Mouse (Mus musculus) monocyte, adult 5-6 weeks (primary cell): Measurements from ENCODE around the gene Fpr2. TPM values are rescaled to one million over a fixed set of nuclear protein-coding genes. Genes with fewer than 3 reads are reported as not detected.
"Not testable (repeated sequence)": the region's sequence is repeated elsewhere in the genome, so short reads cannot be mapped to it uniquely, and the experiment has no call there.

Experiments used
- ATAC-seq: fragments of 153-309, 156-312 bp; replicated peaks from 2 replicates; pipeline ENCODE4 v1.8.0; 2017; ENCODE audit warnings: mild to moderate bottlenecking; ENCODE audit not compliant: low TSS enrichment, insufficient number of reproducible peaks, severe bottlenecking, poor library complexity, low FRiP score
- total RNA-seq: library from RNA; stranded (forward); fragments of 200-1000, 200-491, 200-594 nt; gene quantifications from 3 replicates; pipeline ENCODE4 v1.2.3, GENCODE M21; 2017

The Fpr2 gene
- total RNA-seq, 1 experiment from 2014 or later = 53.2 TPM

- ATAC-seq = peak; percentile 32
These were observed 16.6 kb upstream of the Fpr2 start for GRCm38 (mm10) chr17:17870892-17871550.

- ATAC-seq = peak; percentile 62; the same call in 1 of the 2 replicates
These were observed 15.9 kb upstream of the Fpr2 start for GRCm38 (mm10) chr17:17871697-17872096.

- ATAC-seq = no peak
These were observed 8.3 kb upstream of the Fpr2 start for GRCm38 (mm10) chr17:17879347-17879746.

GRCm38 (mm10) chr17:17882672-17883071, 5.0 kb upstream of the Fpr2 start:
- peak; percentile 69 for ATAC-seq

GRCm38 (mm10) chr17:17883840-17884239, 3.8 kb upstream of the Fpr2 start, which contains the start of gene Fpr1:
Gene Fpr1, minus strand, starts transcription at chr17:17883940.
- ATAC-seq = no peak

- peak; percentile 52 for ATAC-seq
These were observed 2.3 kb downstream of the Fpr2 start for GRCm38 (mm10) chr17:17889732-17890425.

GRCm38 (mm10) chr17:17896039-17896438, 8.4 kb downstream of the Fpr2 start:
- 0 out of 2 replicates have a peak, but pooled peaks have one; percentile 24 for ATAC-seq

GRCm38 (mm10) chr17:17899268-17899667, 11.6 kb downstream of the Fpr2 start:
- ATAC-seq = no peak

- peak; percentile 87 for ATAC-seq
These were observed 13.1 kb downstream of the Fpr2 start for GRCm38 (mm10) chr17:17900768-17901167.

GRCm38 (mm10) chr17:17909636-17910421, 22.2 kb downstream of the Fpr2 start:
- ATAC-seq = peak; percentile 95

GRCm38 (mm10) chr17:17912618-17913017, 25.0 kb downstream of the Fpr2 start:
- not testable (repeated sequence) for ATAC-seq

GRCm38 (mm10) chr17:17917376-17917775, 29.8 kb downstream of the Fpr2 start:
- ATAC-seq = no peak

GRCm38 (mm10) chr17:17917782-17918181, 30.2 kb downstream of the Fpr2 start:
- no peak for ATAC-seq

Other genes with a start within 250 kb of the Fpr2 start
- 0.32 TPM in 1 of 3 replicates, not detected in the others for gene Vmn2r90, start 184.1 kb upstream of the Fpr2 start, total RNA-seq
- gene Spaca6, start 60.7 kb upstream of the Fpr2 start, total RNA-seq = 0.10 TPM in 1 of 3 replicates, not detected in the others
- gene Has1, start 32.6 kb upstream of the Fpr2 start, total RNA-seq = not detected in 3 replicates
- 9.8 to 11.3 TPM (median 10.1 TPM) in 3 replicates for gene Fpr1, start 3.9 kb upstream of the Fpr2 start, total RNA-seq
- gene Fpr3, start within 50 bp of the Fpr2 start, total RNA-seq = not detected in 3 replicates
- gene Fpr-rs4, start 133.9 kb downstream of the Fpr2 start, total RNA-seq = not detected in 3 replicates
- not detected in 3 replicates for gene Vmn2r124, start 161.6 kb downstream of the Fpr2 start, total RNA-seq
- not detected in 3 replicates for gene Vmn2r91, start 197.2 kb downstream of the Fpr2 start, total RNA-seq